Mouse (Mus musculus): ENCODE data around the gene Ncan.
"Not testable (repeated sequence)": the region's sequence is repeated elsewhere in the genome, so short reads cannot be mapped to it uniquely, and the experiment has no call there.

Ncan gene

GRCm38 (mm10) chr8:70084191-70085065, 36.2 kb downstream of the Ncan start:
- no peak for DNase-seq (ENCODE audit: low spot score in 2 of 2)

- no peak for DNase-seq (ENCODE audit: low spot score in 2 of 2)
Measured at GRCm38 (mm10) chr8:70083285-70083684, 37.4 kb downstream of the Ncan start, which contains the start of gene Hapln4. Gene Hapln4, plus strand, starts transcription at chr8:70083457.

DNA sequence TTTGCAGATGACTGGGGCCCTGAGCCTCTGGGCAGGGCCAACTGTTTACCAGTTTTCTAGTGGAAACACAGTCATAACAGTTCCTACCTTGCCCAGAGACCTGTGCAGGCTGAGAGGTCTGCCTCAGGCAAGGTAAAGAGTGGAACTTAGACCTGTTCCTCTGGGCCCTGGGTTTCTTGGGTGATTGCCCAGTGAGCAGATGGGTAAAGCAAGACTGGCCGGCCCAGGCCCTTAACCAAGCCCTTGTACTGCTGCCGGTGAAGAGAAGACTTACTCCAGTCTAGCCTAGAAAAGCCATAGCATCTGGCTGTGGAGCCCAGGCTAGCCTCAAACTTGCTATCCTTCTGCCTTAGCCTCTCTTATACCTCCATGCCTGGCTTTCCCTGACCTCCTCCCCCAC, 38.7 kb downstream of the Ncan start:
- DNase-seq (ENCODE audit: low spot score in 2 of 2): no peak

- no peak for DNase-seq (ENCODE audit: low spot score in 2 of 2)
Measured at GRCm38 (mm10) chr8:70073682-70074081, 47.0 kb downstream of the Ncan start.

- no peak for DNase-seq (ENCODE audit: low spot score in 2 of 2)
Measured at GRCm38 (mm10) chr8:70073120-70073519, 47.6 kb downstream of the Ncan start.

DNA sequence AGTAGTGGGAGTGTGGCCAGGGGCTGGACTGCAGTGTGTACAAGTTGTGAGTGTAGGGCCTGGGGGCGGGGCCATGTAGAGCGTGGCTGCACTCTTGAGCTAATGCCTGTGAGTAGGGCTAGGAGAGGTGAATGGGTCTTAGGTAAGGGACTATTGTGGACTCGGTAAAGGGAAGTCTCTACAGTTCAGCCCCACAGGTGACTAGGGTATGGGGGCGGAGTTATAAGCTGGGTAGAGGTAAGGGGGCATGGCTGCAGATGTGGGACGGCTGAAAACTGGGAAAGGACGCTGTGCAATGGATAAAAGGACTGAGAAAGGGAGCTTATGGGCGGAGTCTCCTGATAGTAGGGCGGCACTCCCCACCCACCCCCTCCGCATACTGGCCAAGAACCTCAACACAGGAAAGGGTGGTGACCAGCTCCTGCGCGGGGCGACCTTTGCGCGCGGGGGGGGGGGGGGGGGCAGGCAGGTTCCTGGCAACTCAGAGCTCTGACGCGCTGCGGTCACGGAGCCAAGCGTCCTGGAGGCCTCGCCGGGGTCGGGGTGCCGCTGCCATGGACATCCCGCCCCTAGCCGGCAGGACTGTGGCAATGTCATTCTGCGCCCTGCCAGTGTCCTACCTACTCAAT, 48.1 kb downstream of the Ncan start, which contains the start of gene Tm6sf2:
TSS of gene Tm6sf2 (plus strand) at position 484 of the 629 bp plus-strand sequence.
- no peak for DNase-seq (ENCODE audit: low spot score in 2 of 2)

- no peak for DNase-seq (ENCODE audit: low spot score in 2 of 2)
Measured at GRCm38 (mm10) chr8:70071836-70072440, 48.7 kb downstream of the Ncan start.

- no peak for DNase-seq (ENCODE audit: low spot score in 2 of 2)
Measured at GRCm38 (mm10) chr8:70057721-70058120, 63.0 kb downstream of the Ncan start.

GRCm38 (mm10) chr8:70050434-70050833, 70.2 kb downstream of the Ncan start:
- DNase-seq (ENCODE audit: low spot score in 2 of 2): not testable (repeated sequence)

DNA sequence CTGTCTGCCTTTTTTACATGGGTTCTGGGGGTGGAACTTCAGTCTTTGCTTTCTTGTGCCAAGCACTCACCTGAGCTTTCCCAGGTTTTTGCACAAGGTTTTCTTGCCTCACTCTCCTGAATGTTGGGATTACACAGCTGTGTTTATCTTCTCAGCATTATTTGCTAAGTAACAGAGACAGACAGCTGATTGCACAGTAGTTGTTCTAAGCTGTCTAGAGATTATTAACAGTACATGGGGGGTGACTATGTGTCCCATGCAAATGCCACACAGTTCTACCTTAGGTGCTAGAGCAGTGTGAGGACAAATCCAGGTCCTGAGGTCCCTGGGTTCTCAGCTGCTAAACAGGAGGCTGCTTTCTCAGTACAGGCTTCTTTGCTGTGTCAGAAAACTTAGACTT, 71.0 kb downstream of the Ncan start:
- no peak for DNase-seq (ENCODE audit: low spot score in 2 of 2)

DNA sequence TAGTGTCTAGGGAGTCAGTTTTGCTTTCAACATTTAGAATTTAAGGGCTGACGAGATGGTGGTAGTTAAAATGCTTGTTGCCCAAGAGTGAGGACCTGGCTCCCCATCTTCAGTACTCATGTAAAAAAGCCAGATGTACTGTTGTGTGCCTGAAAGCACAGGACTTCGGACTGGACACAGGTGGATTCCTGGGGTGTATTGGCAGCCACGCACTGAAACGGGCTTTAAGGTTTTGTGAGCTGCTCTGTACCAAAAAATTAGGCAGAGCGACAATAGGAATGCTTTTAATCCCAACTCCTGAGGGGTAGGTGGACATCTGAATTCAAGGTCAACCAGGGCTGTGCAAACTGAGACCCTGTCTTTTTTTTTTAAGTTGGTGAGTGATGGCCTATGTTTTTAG, 76.7 kb downstream of the Ncan start:
- no peak for DNase-seq (ENCODE audit: low spot score in 2 of 2)
